Mouse (Mus musculus) kidney, embryonic 15.5 days (tissue): Measurements from ENCODE around the gene Cnot8. TPM values are rescaled to one million over a fixed set of nuclear protein-coding genes. Genes with fewer than 3 reads are reported as not detected.
A peak's percentile ranks its signal among the peaks of the same experiment; 100 is the strongest.
"Not testable (repeated sequence)": the region's sequence is repeated elsewhere in the genome, so short reads cannot be mapped to it uniquely, and the experiment has no call there.

Experiments used
- ATAC-seq: fragments of 200-750 bp; cut with Nextera tagmentation; replicated peaks from 2 replicates; pipeline ENCODE4 v1.8.0; 2017; ENCODE audit warnings: moderate TSS enrichment; ENCODE audit not compliant: low FRiP score
- H3K27ac ChIP-seq: fragments of 300-500 bp; sonication (generic); 2 replicates; pipeline ENCODE4 v1.5.1; 2015; ENCODE audit warnings: mild to moderate bottlenecking, inconsistent platforms
- H3K27me3 ChIP-seq: fragments of 300-500 bp; sonication (generic); 2 replicates; pipeline ENCODE4 v1.6.1; 2015; ENCODE audit warnings: inconsistent platforms
- H3K36me3 ChIP-seq: fragments of 300-500 bp; sonication (generic); 2 replicates; pipeline ENCODE4 v1.6.1; 2015; ENCODE audit warnings: inconsistent platforms
- H3K4me1 ChIP-seq: fragments of 300-500 bp; sonication (generic); 2 replicates; pipeline ENCODE4 v1.6.1; 2015; ENCODE audit warnings: inconsistent platforms
- H3K4me2 ChIP-seq: fragments of 300-500 bp; sonication (generic); 2 replicates; pipeline ENCODE4 v1.6.1; 2015; ENCODE audit warnings: moderate library complexity, mild to moderate bottlenecking, inconsistent platforms
- H3K4me3 ChIP-seq: fragments of 300-500 bp; sonication (generic); replicated peaks from 2 replicates; pipeline ENCODE4 v1.5.1; 2015; ENCODE audit warnings: mild to moderate bottlenecking, inconsistent platforms
- H3K9ac ChIP-seq: fragments of 300-500 bp; sonication (generic); 2 replicates; pipeline ENCODE4 v1.6.1; 2015; ENCODE audit warnings: mild to moderate bottlenecking, inconsistent platforms
- H3K9me3 ChIP-seq: fragments of 300-500 bp; sonication (generic); replicated peaks from 2 replicates; pipeline ENCODE4 v1.6.1; 2016; ENCODE audit warnings: inconsistent platforms
- WGBS: fragments of 180-500 bp; shearing (Covaris S2); methylation state at CpG from one replicate; pipeline ENCODE4 v1.1.7; 2015; ENCODE audit warnings: mixed read lengths; 5-methylcytosine and 5-hydroxymethylcytosine counted together
- polyA plus RNA-seq: library from polyadenylated mRNA; unstranded; fragments of >200 nt; fragmentation: Nextera tagmentation; extraction: Ambion mirVana; gene quantifications from 2 replicates; pipeline ENCODE4 v1.2.1, GENCODE M21; 2015

The Cnot8 gene
- 85.7 and 89.9 TPM in 2 replicates for polyA plus RNA-seq

- Histone ChIP-seq H3K27me3 (no peaks in the 10 kb centered on the region), H3K9ac (peak within 1 kb of the TSS; percentile 86), H3K4me1 (peaks cover 30% of the 10 kb centered on the region), H3K4me2 (peak within 1 kb of the TSS; percentile 66), H3K4me3 (peak within 1 kb of the TSS; percentile 88), H3K27ac (peak within 1 kb of the TSS; percentile 94), H3K36me3 (no peaks in the 10 kb centered on the region), H3K9me3 (no peaks in the 10 kb centered on the region)
- under 1% methylated on average over 55 of the region's 55 CpGs for WGBS
- ATAC-seq = peak; percentile 97
Observed at GRCm38 (mm10) chr11:58103697-58104306, at the start of gene Cnot8. Gene Cnot8, plus strand, starts transcription at chr11:58104153.

- Histone ChIP-seq H3K27ac (no peak overlapping the region), H3K36me3 (peaks cover 92% of the 10 kb centered on the region), H3K9me3 (no peaks in the 10 kb centered on the region), H3K4me3 (no peak overlapping the region), H3K4me2 (no peak overlapping the region), H3K9ac (no peak overlapping the region), H3K27me3 (no peaks in the 10 kb centered on the region), H3K4me1 (no peaks in the 10 kb centered on the region)
- 61% methylated on average over 6 of the region's 6 CpGs for WGBS
- ATAC-seq = no peak
Observed at GRCm38 (mm10) chr11:58057455-58057854, 46.5 kb upstream of the Cnot8 start.

- H3K27ac ChIP-seq, H3K4me3 ChIP-seq, H3K9ac ChIP-seq, H3K4me1 ChIP-seq, H3K9me3 ChIP-seq, H3K27me3 ChIP-seq, H3K4me2 ChIP-seq: not testable (repeated sequence)
- peak; percentile 38; the same call in 1 of the 2 replicates for ATAC-seq
- peaks cover 70% of the 10 kb centered on the region for H3K36me3 ChIP-seq
- 94% methylated on average over 7 of the region's 7 CpGs for WGBS
Observed at GRCm38 (mm10) chr11:58059752-58060151, 44.2 kb upstream of the Cnot8 start.

GRCm38 (mm10) chr11:58061218-58061617 is 42.7 kb upstream of the Cnot8 start:
- H3K4me2 ChIP-seq, H3K27me3 ChIP-seq, ATAC-seq, H3K9ac ChIP-seq, H3K4me1 ChIP-seq, H3K4me3 ChIP-seq, H3K9me3 ChIP-seq, H3K27ac ChIP-seq: not testable (repeated sequence)
- 88% methylated on average over 4 of the region's 4 CpGs for WGBS
- peaks cover 55% of the 10 kb centered on the region for H3K36me3 ChIP-seq

- H3K9ac ChIP-seq = no peak overlapping the region
- H3K27me3 ChIP-seq = no peaks in the 10 kb centered on the region
- 85% methylated on average over 4 of the region's 4 CpGs for WGBS
- no peak for ATAC-seq
- peaks cover 42% of the 10 kb centered on the region for H3K36me3 ChIP-seq
- H3K4me2 ChIP-seq = no peak overlapping the region
- H3K4me3 ChIP-seq = no peak overlapping the region
- H3K4me1 ChIP-seq = no peaks in the 10 kb centered on the region
- no peak overlapping the region for H3K27ac ChIP-seq
- H3K9me3 ChIP-seq = no peaks in the 10 kb centered on the region
Observed at GRCm38 (mm10) chr11:58062586-58062985, 41.4 kb upstream of the Cnot8 start.

GRCm38 (mm10) chr11:58065025-58065424 is 38.9 kb upstream of the Cnot8 start:
- no peaks in the 10 kb centered on the region for H3K27me3 ChIP-seq
- 90% methylated on average over 4 of the region's 4 CpGs for WGBS
- no peak overlapping the region for H3K4me3 ChIP-seq
- peaks cover 20% of the 10 kb centered on the region for H3K36me3 ChIP-seq
- H3K4me1 ChIP-seq = no peaks in the 10 kb centered on the region
- H3K27ac ChIP-seq = no peak overlapping the region
- no peaks in the 10 kb centered on the region for H3K9me3 ChIP-seq
- H3K9ac ChIP-seq = no peak overlapping the region
- H3K4me2 ChIP-seq = no peak overlapping the region
- ATAC-seq = no peak

GRCm38 (mm10) chr11:58072978-58073377 is 31.0 kb upstream of the Cnot8 start:
- H3K4me1 ChIP-seq = no peaks in the 10 kb centered on the region
- WGBS = 81% methylated on average over 3 of the region's 3 CpGs
- no peaks in the 10 kb centered on the region for H3K9me3 ChIP-seq
- H3K27me3 ChIP-seq = no peaks in the 10 kb centered on the region
- H3K4me3 ChIP-seq = no peak overlapping the region
- H3K4me2 ChIP-seq = no peak overlapping the region
- no peak overlapping the region for H3K9ac ChIP-seq
- no peak for ATAC-seq
- no peak overlapping the region for H3K27ac ChIP-seq
- H3K36me3 ChIP-seq = no peaks in the 10 kb centered on the region

GRCm38 (mm10) chr11:58077270-58077669 is 26.7 kb upstream of the Cnot8 start:
- Histone ChIP-seq H3K27me3 (no peaks in the 10 kb centered on the region), H3K4me1 (no peaks in the 10 kb centered on the region), H3K9me3 (no peaks in the 10 kb centered on the region), H3K4me2 (no peak overlapping the region), H3K4me3 (no peak overlapping the region), H3K36me3 (no peaks in the 10 kb centered on the region), H3K9ac (no peak overlapping the region), H3K27ac (no peak overlapping the region)
- 42% methylated on average over 4 of the region's 4 CpGs for WGBS
- peak; percentile 52; the same call in 1 of the 2 replicates for ATAC-seq

GRCm38 (mm10) chr11:58081716-58082115 is 22.2 kb upstream of the Cnot8 start:
- no peaks in the 10 kb centered on the region for H3K27me3 ChIP-seq
- WGBS = 86% methylated on average over 6 of the region's 6 CpGs
- H3K9ac ChIP-seq = no peak overlapping the region
- H3K36me3 ChIP-seq = no peaks in the 10 kb centered on the region
- no peaks in the 10 kb centered on the region for H3K4me1 ChIP-seq
- H3K27ac ChIP-seq = no peak overlapping the region
- H3K9me3 ChIP-seq = no peaks in the 10 kb centered on the region
- no peak for ATAC-seq
- no peak overlapping the region for H3K4me3 ChIP-seq
- H3K4me2 ChIP-seq = no peak overlapping the region

GRCm38 (mm10) chr11:58092541-58092940 is 11.4 kb upstream of the Cnot8 start:
- H3K4me1 ChIP-seq = peaks cover 17% of the 10 kb centered on the region
- H3K4me2 ChIP-seq = peak overlapping the region; percentile 51
- no peak overlapping the region for H3K9ac ChIP-seq
- ATAC-seq = no peak
- peak overlapping the region; percentile 19 for H3K4me3 ChIP-seq
- H3K36me3 ChIP-seq = no peaks in the 10 kb centered on the region
- 0 out of 2 replicates have a peak, but pooled peaks cover 5% of the 10 kb centered on the region for H3K27me3 ChIP-seq
- 37% methylated on average over 4 of the region's 4 CpGs for WGBS
- no peak overlapping the region for H3K27ac ChIP-seq
- H3K9me3 ChIP-seq = no peaks in the 10 kb centered on the region

GRCm38 (mm10) chr11:58093021-58093528 is 10.9 kb upstream of the Cnot8 start, which contains the start of gene Gm12248:
Gene Gm12248, minus strand, starts transcription at chr11:58093134.
- H3K4me3 ChIP-seq = peak within 1 kb of the TSS; percentile 19
- peak within 1 kb of the TSS; percentile 51 for H3K4me2 ChIP-seq
- peaks cover 23% of the 10 kb centered on the region for H3K4me1 ChIP-seq
- H3K27me3 ChIP-seq = 0 out of 2 replicates have a peak, but pooled peaks cover 7% of the 10 kb centered on the region
- no peak within 1 kb of the TSS for H3K27ac ChIP-seq
- 14% methylated on average over 12 of the region's 12 CpGs for WGBS
- no peak within 1 kb of the TSS for H3K9ac ChIP-seq
- H3K36me3 ChIP-seq = no peaks in the 10 kb centered on the region
- ATAC-seq = peak; percentile 85
- H3K9me3 ChIP-seq = no peaks in the 10 kb centered on the region

- Histone ChIP-seq H3K4me1 (peaks cover 23% of the 10 kb centered on the region), H3K27me3 (0 out of 2 replicates have a peak, but pooled peaks cover 10% of the 10 kb centered on the region), H3K9me3 (no peaks in the 10 kb centered on the region), H3K9ac (no peak overlapping the region), H3K4me2 (no peak overlapping the region), H3K27ac (no peak overlapping the region), H3K36me3 (no peaks in the 10 kb centered on the region), H3K4me3 (no peak overlapping the region)
- 86% methylated on average over 4 of the region's 4 CpGs for WGBS
- ATAC-seq = no peak
Observed at GRCm38 (mm10) chr11:58094766-58095165, 9.2 kb upstream of the Cnot8 start.
